Mouse (Mus musculus) intestine, postnatal 0 days (tissue): ENCODE results near the gene Serhl. TPM values are rescaled to one million over a fixed set of nuclear protein-coding genes. Genes with fewer than 3 reads are reported as not detected.
"Not testable (repeated sequence)": the region's sequence is repeated elsewhere in the genome, so short reads cannot be mapped to it uniquely, and the experiment has no call there.

Experiments used
- ATAC-seq: fragments of 200-750 bp; cut with Nextera tagmentation; 2 replicates; pipeline ENCODE4 v1.8.0; 2017; ENCODE audit warnings: mild to moderate bottlenecking, moderate TSS enrichment, moderate library complexity
- H3K27ac ChIP-seq: fragments of 300-500 bp; sonication (generic); 2 replicates; pipeline ENCODE4 v1.5.1; 2014; ENCODE audit warnings: mild to moderate bottlenecking, low read depth, low read length, moderate library complexity
- H3K27me3 ChIP-seq: fragments of 300-500 bp; sonication (generic); replicated peaks from 2 replicates; pipeline ENCODE4 v1.6.1; 2014; ENCODE audit warnings: low read length, mixed read lengths; ENCODE audit not compliant: control insufficient read depth, insufficient read depth
- H3K36me3 ChIP-seq: fragments of 300-500 bp; sonication (generic); 2 replicates; pipeline ENCODE4 v1.6.1; 2014; ENCODE audit warnings: mild to moderate bottlenecking, moderate library complexity; ENCODE audit not compliant: control insufficient read depth, insufficient read depth
- H3K4me1 ChIP-seq: fragments of 300-500 bp; sonication (generic); replicated peaks from 2 replicates; pipeline ENCODE4 v1.6.1; 2014; ENCODE audit warnings: antibody characterized with exemption, low read length, mixed read lengths; ENCODE audit not compliant: control insufficient read depth, insufficient read depth
- H3K4me2 ChIP-seq: fragments of 300-500 bp; sonication (generic); replicated peaks from 2 replicates; pipeline ENCODE4 v1.6.1; 2014; ENCODE audit warnings: low read depth, mild to moderate bottlenecking, moderate library complexity
- H3K4me3 ChIP-seq: fragments of 300-500 bp; sonication (generic); 2 replicates; pipeline ENCODE4 v1.5.1; 2014; ENCODE audit warnings: low read depth, low read length
- H3K9ac ChIP-seq: fragments of 300-500 bp; sonication (generic); 2 replicates; pipeline ENCODE4 v1.6.1; 2014; ENCODE audit warnings: mild to moderate bottlenecking, low read depth, low read length
- H3K9me3 ChIP-seq: fragments of 300-500 bp; sonication (generic); 2 replicates; pipeline ENCODE4 v1.6.1; 2016; ENCODE audit warnings: mixed run types; ENCODE audit not compliant: control insufficient read depth
- CTCF ChIP-seq: sonication (generic); IDR thresholded peaks from 2 replicates; pipeline ENCODE4 v1.5.1; 2016; ENCODE audit warnings: low read depth, mild to moderate bottlenecking, control low read depth, antibody characterized with exemption, moderate library complexity
- whole genome bisulfite sequencing: fragments of 180-500 bp; shearing (Covaris S2); extraction: QIAGEN DNeasy Blood & Tissue Kit; methylation state at CpG from one replicate; pipeline ENCODE4 v1.1.7; 2014; 5-methylcytosine and 5-hydroxymethylcytosine counted together
- polyA plus RNA-seq: library from polyadenylated mRNA; unstranded; fragments of >200 nt; fragmentation: Nextera tagmentation; extraction: Ambion mirVana; gene quantifications from 2 replicates; pipeline ENCODE4 v1.2.1, GENCODE M21; 2015

The Serhl gene
- polyA plus RNA-seq, 1 experiment from 2014 or later: 58.5 TPM

DNA sequence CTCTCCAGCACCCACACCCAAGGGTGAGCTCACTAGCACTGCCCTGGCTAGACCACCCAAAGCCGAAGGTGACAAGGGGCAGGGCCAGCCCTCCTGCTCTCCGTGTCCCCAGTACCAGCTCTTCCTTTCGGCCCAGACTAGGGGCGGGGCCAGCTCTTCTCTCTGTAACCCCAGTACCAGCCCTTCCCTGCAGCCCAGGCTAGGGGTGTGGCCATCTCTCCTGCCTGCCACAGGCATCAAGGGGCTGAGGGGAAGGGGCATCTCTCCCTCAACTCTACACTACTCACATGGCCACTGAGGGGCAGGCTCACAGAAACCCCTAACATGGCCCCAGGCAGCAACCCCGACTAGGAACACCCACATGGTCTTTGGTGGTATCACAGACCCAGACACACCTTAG is 27.6 kb upstream of the Serhl start:
- no peaks in the 10 kb centered on the region; the same call in 1 of the 2 replicates for H3K4me1 ChIP-seq
- H3K9ac ChIP-seq: no peak overlapping the region
- 0 out of 2 replicates have a peak, but pooled peaks cover 8% of the 10 kb centered on the region for H3K27me3 ChIP-seq
- no peak for TF ChIP-seq CTCF
- no peak overlapping the region for H3K4me3 ChIP-seq
- H3K4me2 ChIP-seq: no peak overlapping the region
- H3K36me3 ChIP-seq: no peaks in the 10 kb centered on the region
- WGBS: 23% methylated on average over 5 of the region's 5 CpGs
- no peaks in the 10 kb centered on the region for H3K9me3 ChIP-seq
- no peak for ATAC-seq
- H3K27ac ChIP-seq: no peak overlapping the region

DNA sequence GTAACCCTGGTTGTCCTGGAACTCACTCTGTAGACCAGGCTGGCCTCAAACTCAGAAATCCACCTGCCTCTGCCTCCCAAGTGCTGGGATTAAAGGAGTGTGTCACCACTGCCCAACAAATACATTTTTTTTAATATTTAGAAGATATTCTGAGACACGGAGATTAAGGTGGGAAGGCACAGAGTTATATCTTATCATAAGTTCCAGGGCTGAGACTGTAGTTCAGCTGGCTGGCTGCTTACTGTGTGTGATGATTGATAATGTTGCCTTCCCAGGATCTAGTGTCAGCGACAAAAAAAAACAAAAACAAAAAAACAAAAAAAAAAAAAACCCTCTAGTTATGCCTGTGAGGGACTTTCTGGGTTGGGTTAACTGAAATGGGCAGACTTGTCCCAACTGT is 26.7 kb upstream of the Serhl start:
- ATAC-seq, H3K4me2 ChIP-seq, H3K9ac ChIP-seq, H3K9me3 ChIP-seq, H3K4me3 ChIP-seq, H3K27me3 ChIP-seq, H3K4me1 ChIP-seq, H3K27ac ChIP-seq, H3K36me3 ChIP-seq: not testable (repeated sequence)
- 91% methylated on average over 2 of the region's 2 CpGs for WGBS

DNA sequence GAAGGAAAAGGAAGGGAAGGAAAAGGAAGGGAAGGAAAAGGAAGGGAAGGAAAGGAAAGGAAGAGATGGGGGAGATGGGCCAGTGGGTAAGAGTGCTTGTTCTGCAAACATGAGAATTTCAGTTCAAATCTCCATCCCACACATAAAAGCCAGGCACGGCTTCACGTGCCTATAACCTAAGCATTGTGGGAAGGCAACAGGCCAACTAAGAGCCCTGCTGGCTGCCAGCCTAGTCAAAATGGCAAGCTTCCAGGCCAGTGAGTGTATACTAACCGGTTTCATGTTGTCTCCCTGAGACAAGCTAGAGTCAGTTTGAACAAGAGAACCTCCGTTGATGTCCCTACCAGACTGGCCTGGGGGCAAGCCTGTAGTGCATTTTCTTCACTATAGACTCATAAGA is 23.8 kb upstream of the Serhl start:
- Histone ChIP-seq H3K4me2 (no peak overlapping the region), H3K4me1 (no peaks in the 10 kb centered on the region), H3K36me3 (no peaks in the 10 kb centered on the region), H3K27me3 (no peaks in the 10 kb centered on the region), H3K4me3 (no peak overlapping the region), H3K27ac (no peak overlapping the region), H3K9me3 (no peaks in the 10 kb centered on the region), H3K9ac (no peak overlapping the region)
- ATAC-seq: no peak
- 49% methylated on average over 4 of the region's 4 CpGs for WGBS
- TF ChIP-seq CTCF: no peak

DNA sequence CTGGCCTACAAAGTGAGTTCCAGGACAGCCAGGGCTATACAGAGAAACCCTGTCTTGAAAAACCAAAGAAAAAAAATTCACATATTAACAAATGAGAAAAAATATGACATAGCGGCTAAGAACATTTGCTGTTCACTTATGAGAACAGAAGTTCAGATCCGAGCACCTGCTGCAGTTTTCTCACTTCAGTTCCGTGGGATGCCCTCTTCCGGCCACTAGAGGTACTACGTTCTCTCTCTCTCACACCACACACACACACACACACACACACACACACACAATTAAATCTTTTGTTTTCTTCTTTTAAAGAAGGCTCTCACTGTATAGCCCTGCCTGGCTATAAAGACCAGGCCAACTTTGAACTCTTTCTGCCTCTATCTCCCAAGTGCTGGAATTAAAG is 21.0 kb upstream of the Serhl start:
- ATAC-seq: no peak
- Histone ChIP-seq H3K4me3 (no peak overlapping the region), H3K4me2 (no peak overlapping the region), H3K36me3 (no peaks in the 10 kb centered on the region), H3K4me1 (no peaks in the 10 kb centered on the region), H3K9ac (no peak overlapping the region), H3K27ac (no peak overlapping the region), H3K9me3 (no peaks in the 10 kb centered on the region), H3K27me3 (no peaks in the 10 kb centered on the region)
- 92% methylated on average over 5 of the region's 5 CpGs for WGBS
- no peak for TF ChIP-seq CTCF

DNA sequence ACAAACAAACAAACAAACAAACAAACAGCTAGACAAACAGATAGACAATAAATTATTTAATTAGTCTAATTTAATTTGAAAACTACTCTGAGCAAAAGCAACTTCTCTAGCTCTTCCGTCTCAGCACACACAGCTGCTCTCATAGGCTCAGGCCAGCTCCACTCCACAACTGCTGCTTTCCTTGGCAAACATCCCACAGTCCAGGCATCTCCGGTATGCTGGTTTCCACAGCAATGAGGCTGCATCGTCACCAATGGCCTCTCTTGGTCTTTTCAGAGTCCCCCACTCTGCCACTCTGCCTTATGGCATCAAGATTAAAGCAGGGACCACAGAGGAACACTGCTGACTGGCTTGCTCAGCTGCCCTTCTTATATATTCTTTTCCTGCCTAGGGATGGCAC is 18.4 kb upstream of the Serhl start:
- Histone ChIP-seq H3K4me1 (no peaks in the 10 kb centered on the region), H3K27ac (no peak overlapping the region), H3K4me3 (no peak overlapping the region), H3K9ac (no peak overlapping the region), H3K36me3 (no peaks in the 10 kb centered on the region), H3K9me3 (no peaks in the 10 kb centered on the region), H3K4me2 (no peak overlapping the region), H3K27me3 (no peaks in the 10 kb centered on the region)
- no peak for TF ChIP-seq CTCF
- no peak for ATAC-seq
- 40% methylated on average over 3 of the region's 3 CpGs for WGBS

DNA sequence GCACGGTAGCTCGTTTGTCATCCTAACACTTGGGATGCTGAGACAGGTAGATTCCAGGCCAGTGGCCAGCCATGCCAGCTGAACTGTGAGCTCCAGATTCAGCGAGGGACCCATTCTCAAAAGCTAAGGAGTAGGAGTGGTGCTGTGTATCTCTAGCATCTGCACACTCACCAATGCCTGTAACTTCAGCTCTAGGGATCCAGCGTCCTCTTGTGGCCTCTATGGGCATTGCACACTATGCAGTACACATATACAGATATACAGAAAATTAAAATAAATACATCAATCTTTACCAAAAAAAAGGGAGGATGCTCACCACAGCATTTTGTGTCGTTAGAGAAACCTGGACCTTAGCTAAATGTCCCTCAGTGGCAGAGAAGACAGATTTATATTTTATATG is 17.6 kb upstream of the Serhl start:
- Histone ChIP-seq H3K36me3 (no peaks in the 10 kb centered on the region), H3K4me1 (no peaks in the 10 kb centered on the region), H3K27me3 (no peaks in the 10 kb centered on the region), H3K9ac (no peak overlapping the region), H3K4me2 (no peak overlapping the region), H3K27ac (no peak overlapping the region), H3K4me3 (no peak overlapping the region), H3K9me3 (no peaks in the 10 kb centered on the region)
- TF ChIP-seq CTCF: peak; percentile 52
- ATAC-seq: no peak
- WGBS: 84% methylated on average over 5 of the region's 5 CpGs

DNA sequence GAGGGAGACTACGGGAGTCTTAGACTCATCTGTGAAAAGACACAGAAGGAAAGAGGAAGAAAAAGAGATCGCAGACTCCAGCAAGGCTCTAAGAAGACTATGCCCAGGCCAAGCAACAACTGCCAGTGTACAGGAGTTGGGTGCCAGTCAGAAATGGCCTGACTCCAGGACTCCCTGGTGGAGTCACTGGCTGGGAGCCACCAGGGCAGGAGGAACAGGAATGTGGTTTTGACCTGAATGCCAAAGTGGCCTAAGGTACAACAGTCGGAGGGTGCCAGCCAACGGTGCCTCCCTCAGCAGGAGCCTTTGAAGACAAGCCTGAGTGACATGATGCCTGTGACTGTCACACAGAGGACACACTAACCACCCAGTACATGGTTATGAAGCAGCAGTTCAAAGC is 15.1 kb upstream of the Serhl start:
- H3K9me3 ChIP-seq: no peaks in the 10 kb centered on the region
- no peak overlapping the region for H3K27ac ChIP-seq
- H3K27me3 ChIP-seq: no peaks in the 10 kb centered on the region
- no peak overlapping the region for H3K4me2 ChIP-seq
- WGBS: 82% methylated on average over 4 of the region's 4 CpGs
- TF ChIP-seq CTCF: no peak
- no peak overlapping the region for H3K9ac ChIP-seq
- H3K4me1 ChIP-seq: no peaks in the 10 kb centered on the region
- no peak overlapping the region for H3K4me3 ChIP-seq
- H3K36me3 ChIP-seq: no peaks in the 10 kb centered on the region
- no peak for ATAC-seq
